Mouse (Mus musculus) kidney, adult 2 months (tissue): ENCODE results near the gene Kremen1.

Experiments
- CTCF ChIP-seq: fragments of 200-500 bp; conservative IDR thresholded peaks from 2 replicates; pipeline ENCODE4 v1.5.1; 2011; ENCODE audit warnings: low read depth, mild to moderate bottlenecking, control low read depth, low read length, moderate library complexity, mixed read lengths; ENCODE audit not compliant: insufficient read depth, insufficient read length
- POLR2A ChIP-seq: fragments of 200-500 bp; IDR thresholded peaks from one replicate; pipeline ENCODE4 v1.6.1; 2011; ENCODE audit warnings: low read depth, low read length, control low read depth

- TF ChIP-seq CTCF (no peak), POLR2A (no peak)
Measured at GRCm38 (mm10) chr11:5253528-5253927, 7.8 kb downstream of the Kremen1 start.
